Mouse (Mus musculus): ENCODE data around the gene Gnb5. TPM values are rescaled to one million over a fixed set of nuclear protein-coding genes. Genes with fewer than 3 reads are reported as not detected.
A peak's percentile ranks its signal among the peaks of the same experiment; 100 is the strongest.

Gnb5 gene
- polyA plus RNA-seq (2016; fragmentation: Nextera tagmentation; extraction: Ambion mirVana): 26.0 and 27.6 TPM in 2 replicates

GRCm38 (mm10) chr9:75306126-75306898 lies at the start of gene Gnb5:
Gnb5 (plus strand) TSS chr9:75306288.
- H3K4me1 ChIP-seq (replicated peaks): peaks cover 8% of the 10 kb centered on the region; the same call in 1 of the 2 replicates
- H3K36me3 ChIP-seq: no peaks in the 10 kb centered on the region
- H3K27me3 ChIP-seq (ENCODE audit: insufficient read depth, poor library complexity, severe bottlenecking): no peaks in the 10 kb centered on the region
- no peak within 1 kb of the TSS for H3K4me3 ChIP-seq
- H3K9me3 ChIP-seq: no peaks in the 10 kb centered on the region
- H3K27ac ChIP-seq: no peak within 1 kb of the TSS
- WGBS: 84% methylated on average over 11 of the region's 11 CpGs
- no peak for DNase-seq (ENCODE audit: low spot score)

GRCm38 (mm10) chr9:75258792-75259191 lies 47.3 kb upstream of the Gnb5 start:
- no peak overlapping the region for H3K4me3 ChIP-seq
- no peak overlapping the region for H3K27ac ChIP-seq
- WGBS: 69% methylated on average over 4 of the region's 4 CpGs
- DNase-seq (ENCODE audit: low spot score): no peak
- no peaks in the 10 kb centered on the region for H3K9me3 ChIP-seq
- peaks cover 52% of the 10 kb centered on the region for H3K4me1 ChIP-seq (replicated peaks)
- H3K36me3 ChIP-seq: no peaks in the 10 kb centered on the region
- H3K27me3 ChIP-seq (ENCODE audit: insufficient read depth, poor library complexity, severe bottlenecking): no peaks in the 10 kb centered on the region

- DNase-seq (ENCODE audit: low spot score): no peak
- Histone ChIP-seq H3K4me1 (replicated peaks) (peaks cover 50% of the 10 kb centered on the region), H3K27me3 (ENCODE audit: insufficient read depth, poor library complexity, severe bottlenecking) (no peaks in the 10 kb centered on the region), H3K4me3 (no peak overlapping the region), H3K9me3 (no peaks in the 10 kb centered on the region), H3K27ac (no peak overlapping the region), H3K36me3 (no peaks in the 10 kb centered on the region)
- 89% methylated on average over 4 of the region's 4 CpGs for WGBS
Observed at GRCm38 (mm10) chr9:75259656-75260055, 46.4 kb upstream of the Gnb5 start.

DNA sequence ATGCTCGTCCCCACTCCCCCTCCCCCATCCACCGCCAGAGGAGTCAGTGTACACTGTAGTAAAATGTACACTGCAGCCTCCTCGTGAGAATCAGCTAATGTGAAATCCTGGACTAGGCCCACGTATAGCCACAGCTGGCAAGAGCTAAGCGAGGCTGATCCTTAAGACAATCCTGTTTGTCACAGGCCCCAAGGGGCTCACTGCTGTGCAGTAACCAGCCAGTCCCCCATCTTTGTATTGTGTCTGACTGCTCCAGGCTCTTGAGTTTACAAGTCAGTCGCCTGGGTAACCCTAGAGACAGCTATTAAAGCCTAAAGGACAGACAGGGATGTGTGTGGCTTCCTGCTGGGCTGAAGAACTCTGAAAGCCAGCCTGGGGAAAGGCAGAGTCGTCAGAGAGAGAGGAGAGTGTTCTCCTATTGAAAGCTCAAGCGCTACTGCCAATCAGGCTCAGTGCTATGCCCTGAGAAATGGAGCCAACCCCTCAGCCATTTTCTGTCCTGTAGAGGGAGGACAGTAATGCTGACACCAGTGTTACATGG lies 44.7 kb upstream of the Gnb5 start:
- 4% methylated on average over 8 of the region's 8 CpGs for WGBS

GRCm38 (mm10) chr9:75262235-75262826 lies 43.8 kb upstream of the Gnb5 start:
- no peak for DNase-seq (ENCODE audit: low spot score)
- Histone ChIP-seq H3K36me3 (no peaks in the 10 kb centered on the region), H3K4me3 (no peak overlapping the region), H3K27ac (peak overlapping the region; percentile 88), H3K27me3 (ENCODE audit: insufficient read depth, poor library complexity, severe bottlenecking) (no peaks in the 10 kb centered on the region), H3K4me1 (replicated peaks) (peaks cover 33% of the 10 kb centered on the region), H3K9me3 (no peaks in the 10 kb centered on the region)
- 74% methylated on average over 8 of the region's 8 CpGs for WGBS

More for the DNA sequence above, 44.7 kb upstream of the Gnb5 start:
- peaks cover 33% of the 10 kb centered on the region for H3K4me1 ChIP-seq (replicated peaks)
- no peaks in the 10 kb centered on the region for H3K27me3 ChIP-seq (ENCODE audit: insufficient read depth, poor library complexity, severe bottlenecking)
- H3K9me3 ChIP-seq: no peaks in the 10 kb centered on the region
- H3K4me3 ChIP-seq: peak overlapping the region; percentile 20; the same call in 1 of the 2 replicates
- peak overlapping the region; percentile 88 for H3K27ac ChIP-seq
- H3K36me3 ChIP-seq: no peaks in the 10 kb centered on the region
- DNase-seq (ENCODE audit: low spot score): peak; percentile 72

DNA sequence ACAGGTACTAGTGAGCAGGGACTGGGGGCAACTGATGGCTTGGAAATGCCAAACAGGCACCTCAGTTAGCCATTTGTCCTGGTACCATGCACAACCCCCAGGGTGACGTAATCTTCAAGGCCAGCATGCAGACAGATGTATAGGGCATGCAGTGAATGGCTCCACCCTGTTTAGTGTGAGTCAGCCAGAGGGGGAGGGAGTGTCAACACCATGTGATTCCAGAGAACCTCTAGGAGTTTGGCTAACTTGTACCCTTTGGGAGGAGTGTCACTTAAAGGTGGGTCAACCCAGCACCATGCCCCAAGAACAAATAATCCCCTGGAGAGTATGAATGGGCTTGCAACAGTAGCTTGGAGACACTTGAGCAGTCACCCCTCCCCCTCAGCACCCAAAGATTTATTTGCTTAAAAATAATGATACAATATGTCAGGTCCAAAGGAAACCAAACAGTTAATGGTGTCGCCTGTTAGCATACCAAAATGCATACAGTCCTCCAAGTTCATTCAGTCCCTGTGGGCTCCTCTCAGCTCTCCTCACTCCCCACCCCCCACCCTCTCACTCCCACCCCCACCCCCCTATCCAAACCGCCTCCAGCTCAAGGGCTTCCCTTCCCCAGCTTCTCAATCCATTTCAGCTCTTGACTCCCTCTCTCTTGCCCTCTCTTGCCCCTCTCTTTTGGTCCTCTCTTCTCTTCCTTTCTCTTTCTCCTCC lies 41.9 kb upstream of the Gnb5 start:
- WGBS: 44% methylated on average over 3 of the region's 3 CpGs
- H3K27ac ChIP-seq: 0 out of 2 replicates have a peak overlapping the region, but pooled peaks have one; percentile 5
- H3K27me3 ChIP-seq (ENCODE audit: insufficient read depth, poor library complexity, severe bottlenecking): no peaks in the 10 kb centered on the region
- no peak for DNase-seq (ENCODE audit: low spot score)
- H3K9me3 ChIP-seq: no peaks in the 10 kb centered on the region
- H3K4me3 ChIP-seq: no peak overlapping the region
- peaks cover 36% of the 10 kb centered on the region for H3K4me1 ChIP-seq (replicated peaks)
- H3K36me3 ChIP-seq: no peaks in the 10 kb centered on the region

- no peak for DNase-seq (ENCODE audit: low spot score)
- no peak overlapping the region for H3K4me3 ChIP-seq
- WGBS: 80% methylated on average over 6 of the region's 6 CpGs
- H3K27ac ChIP-seq: no peak overlapping the region
- H3K27me3 ChIP-seq (ENCODE audit: insufficient read depth, poor library complexity, severe bottlenecking): no peaks in the 10 kb centered on the region
- H3K4me1 ChIP-seq (replicated peaks): peaks cover 17% of the 10 kb centered on the region
- H3K9me3 ChIP-seq: no peaks in the 10 kb centered on the region
- H3K36me3 ChIP-seq: no peaks in the 10 kb centered on the region
Observed at GRCm38 (mm10) chr9:75267147-75267546, 38.9 kb upstream of the Gnb5 start.

- 78% methylated on average over 6 of the region's 6 CpGs for WGBS
- Histone ChIP-seq H3K4me1 (replicated peaks) (0 out of 2 replicates have a peak, but pooled peaks cover 3% of the 10 kb centered on the region), H3K27ac (no peak overlapping the region), H3K9me3 (no peaks in the 10 kb centered on the region), H3K36me3 (no peaks in the 10 kb centered on the region), H3K4me3 (no peak overlapping the region), H3K27me3 (ENCODE audit: insufficient read depth, poor library complexity, severe bottlenecking) (no peaks in the 10 kb centered on the region)
- DNase-seq (ENCODE audit: low spot score): no peak
Observed at GRCm38 (mm10) chr9:75270382-75270781, 35.7 kb upstream of the Gnb5 start.

- H3K4me1 ChIP-seq (replicated peaks): peaks cover 3% of the 10 kb centered on the region
- H3K4me3 ChIP-seq: no peak overlapping the region
- no peaks in the 10 kb centered on the region for H3K27me3 ChIP-seq (ENCODE audit: insufficient read depth, poor library complexity, severe bottlenecking)
- no peak for DNase-seq (ENCODE audit: low spot score)
- 90% methylated on average over 8 of the region's 8 CpGs for WGBS
- no peak overlapping the region for H3K27ac ChIP-seq
- H3K36me3 ChIP-seq: no peaks in the 10 kb centered on the region
- H3K9me3 ChIP-seq: no peaks in the 10 kb centered on the region
Observed at GRCm38 (mm10) chr9:75271539-75271938, 34.5 kb upstream of the Gnb5 start.

- peaks cover 16% of the 10 kb centered on the region for H3K4me1 ChIP-seq (replicated peaks)
- 62% methylated on average over 6 of the region's 6 CpGs for WGBS
- no peak overlapping the region for H3K4me3 ChIP-seq
- H3K36me3 ChIP-seq: no peaks in the 10 kb centered on the region
- H3K27me3 ChIP-seq (ENCODE audit: insufficient read depth, poor library complexity, severe bottlenecking): no peaks in the 10 kb centered on the region
- no peaks in the 10 kb centered on the region for H3K9me3 ChIP-seq
- DNase-seq (ENCODE audit: low spot score): no peak
- no peak overlapping the region for H3K27ac ChIP-seq
Observed at GRCm38 (mm10) chr9:75273646-75274045, 32.4 kb upstream of the Gnb5 start.

GRCm38 (mm10) chr9:75274486-75274885 lies 31.6 kb upstream of the Gnb5 start:
- no peak for DNase-seq (ENCODE audit: low spot score)
- Histone ChIP-seq H3K27me3 (ENCODE audit: insufficient read depth, poor library complexity, severe bottlenecking) (no peaks in the 10 kb centered on the region), H3K9me3 (no peaks in the 10 kb centered on the region), H3K4me3 (no peak overlapping the region), H3K36me3 (no peaks in the 10 kb centered on the region), H3K27ac (no peak overlapping the region), H3K4me1 (replicated peaks) (peaks cover 16% of the 10 kb centered on the region)
- whole genome bisulfite sequencing: 90% methylated on average over 5 of the region's 5 CpGs

GRCm38 (mm10) chr9:75275051-75275450 lies 31.0 kb upstream of the Gnb5 start:
- Histone ChIP-seq H3K27me3 (ENCODE audit: insufficient read depth, poor library complexity, severe bottlenecking) (no peaks in the 10 kb centered on the region), H3K4me1 (replicated peaks) (peaks cover 16% of the 10 kb centered on the region), H3K27ac (no peak overlapping the region), H3K9me3 (no peaks in the 10 kb centered on the region), H3K36me3 (no peaks in the 10 kb centered on the region), H3K4me3 (no peak overlapping the region)
- WGBS: 95% methylated on average over 9 of the region's 9 CpGs
- no peak for DNase-seq (ENCODE audit: low spot score)

Data from hindbrain, embryonic 10.5 days (tissue).